Mouse (Mus musculus) left cerebral cortex, adult 11 months (tissue): ENCODE results near the gene Neurl1a.
"Not testable (repeated sequence)": the region's sequence is repeated elsewhere in the genome, so short reads cannot be mapped to it uniquely, and the experiment has no call there.

Source experiments
- DNase-seq: peaks from one replicate; pipeline ENCODE4 v3.0.0; 2022; ENCODE audit warnings: low spot score

The Neurl1a gene

DNA sequence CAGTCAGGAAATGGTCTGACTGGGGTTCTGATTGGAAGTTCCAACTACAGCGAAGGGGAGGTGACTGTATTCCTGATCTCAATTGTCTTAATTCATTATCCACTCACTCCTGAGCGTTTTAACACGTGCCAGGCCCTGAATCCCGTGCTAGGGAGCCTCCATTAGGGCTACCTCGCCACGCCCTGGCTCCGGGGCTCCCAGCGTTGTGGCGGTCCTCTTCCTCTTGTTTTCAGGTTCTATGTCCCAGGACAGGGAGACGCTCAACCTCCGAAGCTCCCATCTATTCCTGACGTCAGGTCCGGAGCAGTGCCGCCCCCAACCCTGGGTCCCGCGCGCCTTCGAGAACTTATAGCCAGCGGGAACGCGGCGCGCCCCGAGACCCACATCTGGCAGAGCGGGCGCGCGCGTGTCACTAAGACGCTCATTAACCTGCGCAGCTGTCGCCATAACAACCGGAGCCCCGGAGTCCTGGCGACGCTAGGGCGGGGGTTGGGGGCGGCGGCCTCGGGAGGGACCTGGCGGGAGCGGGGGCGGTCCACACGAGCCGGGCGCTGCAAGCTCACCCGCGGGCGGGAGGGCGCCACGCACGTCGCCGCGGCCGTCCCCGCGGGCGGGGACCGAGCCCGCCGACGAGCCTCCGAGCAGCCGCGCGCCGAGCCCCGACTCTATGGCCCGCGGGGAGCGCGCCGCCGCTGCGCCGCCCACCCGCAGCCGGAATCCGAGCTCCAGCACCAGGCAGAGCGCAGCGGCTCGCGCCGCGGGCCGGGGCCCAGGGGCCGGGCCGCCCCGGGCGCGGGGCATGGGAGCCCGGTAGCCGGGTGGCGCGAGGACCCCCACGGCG, at the start of gene Neurl1a:
Gene Neurl1a (plus strand): TSS at position 390 of the 841 bp plus-strand sequence.
- peak; percentile 53 for DNase-seq

DNA sequence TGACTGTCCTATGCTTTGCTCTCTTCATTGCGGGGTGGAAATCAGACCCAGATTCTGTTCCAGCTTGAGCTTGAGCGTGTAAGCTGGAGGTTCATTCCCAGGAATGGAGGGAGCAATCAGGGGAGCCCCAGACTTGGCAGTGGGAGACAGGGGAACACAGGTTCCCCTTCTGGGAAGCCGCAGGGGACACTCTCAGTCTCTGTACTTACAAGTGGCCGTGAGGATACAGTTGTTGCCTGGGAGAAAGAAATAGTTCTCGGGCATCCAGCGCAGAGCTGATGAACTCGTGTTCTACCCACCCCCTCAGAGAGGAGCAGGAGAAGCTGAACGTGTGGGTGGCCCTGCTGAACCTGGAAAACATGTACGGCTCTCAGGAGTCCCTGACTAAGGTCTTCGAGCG, 49.8 kb upstream of the Neurl1a start:
- no peak for DNase-seq

DNA sequence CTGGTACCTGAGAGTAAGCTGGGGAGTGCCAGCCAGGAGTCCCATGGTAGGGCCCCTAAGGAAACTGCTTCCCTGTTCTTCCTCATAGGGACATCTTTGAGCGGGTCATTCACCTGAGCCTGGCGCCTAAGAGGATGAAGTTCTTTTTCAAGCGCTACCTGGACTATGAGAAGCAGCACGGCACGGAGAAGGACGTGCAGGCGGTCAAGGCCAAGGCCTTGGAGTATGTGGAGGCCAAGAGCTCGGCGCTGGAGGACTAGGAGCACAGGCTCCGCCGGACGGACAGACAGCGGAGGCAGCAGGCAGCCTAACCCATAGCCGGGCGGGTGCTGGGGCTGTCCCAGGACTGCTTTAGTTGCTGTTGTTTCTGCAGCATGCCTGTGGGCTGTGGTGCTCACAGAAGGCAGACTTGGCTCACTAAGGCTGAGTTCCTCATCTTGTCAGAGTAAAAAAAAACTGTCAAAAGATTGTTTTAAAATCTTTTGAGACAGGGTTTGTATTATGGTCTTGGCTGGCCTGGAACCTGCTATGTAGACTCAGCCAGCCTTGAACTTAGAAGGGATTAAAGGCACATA, 48.0 kb upstream of the Neurl1a start:
- DNase-seq = no peak

DNA sequence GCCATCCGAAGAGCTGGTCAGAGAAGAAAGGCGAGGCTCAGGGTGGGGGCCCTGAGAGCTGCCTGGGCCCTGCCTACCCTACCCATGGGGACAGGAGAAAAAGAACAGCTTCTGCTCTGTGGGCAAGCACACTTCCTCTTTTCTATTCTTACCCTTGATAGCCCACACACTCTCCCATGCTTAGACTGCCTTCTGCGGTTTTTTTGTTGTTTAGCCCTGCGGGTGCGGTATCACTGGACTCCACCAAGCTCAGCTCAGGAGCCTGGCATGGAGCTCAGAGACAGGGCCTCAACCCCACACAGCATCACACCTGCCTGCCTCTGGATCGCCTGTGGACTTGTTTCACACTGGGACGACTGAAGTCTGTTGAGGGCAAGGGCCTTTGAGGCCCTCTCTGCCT, 45.5 kb upstream of the Neurl1a start:
- no peak for DNase-seq

DNA sequence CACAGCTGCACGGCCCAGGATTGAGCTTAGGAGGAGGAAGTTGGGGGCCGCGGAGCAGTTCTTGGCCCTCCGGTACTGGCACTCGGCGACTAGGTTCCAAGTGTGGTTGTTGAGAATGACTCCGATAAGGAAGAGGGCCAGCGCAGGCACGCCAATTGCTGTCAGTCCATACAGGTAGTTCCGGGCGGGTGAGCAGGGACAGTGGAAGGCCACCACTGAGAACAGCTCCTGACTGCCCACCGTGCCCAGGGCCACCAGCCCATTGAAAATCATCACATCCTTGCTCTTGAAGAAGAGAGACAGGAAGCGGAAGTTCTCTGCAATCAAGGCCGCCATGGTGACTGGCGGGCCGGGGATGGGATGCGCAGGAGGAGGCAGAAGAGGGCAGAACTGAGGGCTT, 43.1 kb upstream of the Neurl1a start:
- no peak for DNase-seq

DNA sequence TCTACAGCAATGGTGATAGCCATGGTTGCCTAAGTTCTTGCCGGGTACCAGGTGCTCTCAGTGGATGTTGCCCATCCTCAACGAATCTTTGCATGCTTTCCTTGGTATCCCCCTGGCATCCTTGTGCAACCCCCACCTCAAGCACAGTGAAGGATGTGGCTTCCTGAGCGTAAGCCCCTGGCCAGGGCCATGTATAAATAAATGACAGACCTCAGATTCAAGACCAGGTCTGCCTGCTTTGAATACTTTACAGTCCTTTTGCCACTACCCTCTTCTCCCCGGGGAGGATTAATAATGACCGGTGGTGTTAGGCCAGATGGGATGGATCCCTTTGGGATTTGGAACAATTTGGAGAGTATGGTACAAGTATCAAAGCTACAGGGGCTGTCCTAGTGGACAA, 42.5 kb upstream of the Neurl1a start:
- no peak for DNase-seq

DNA sequence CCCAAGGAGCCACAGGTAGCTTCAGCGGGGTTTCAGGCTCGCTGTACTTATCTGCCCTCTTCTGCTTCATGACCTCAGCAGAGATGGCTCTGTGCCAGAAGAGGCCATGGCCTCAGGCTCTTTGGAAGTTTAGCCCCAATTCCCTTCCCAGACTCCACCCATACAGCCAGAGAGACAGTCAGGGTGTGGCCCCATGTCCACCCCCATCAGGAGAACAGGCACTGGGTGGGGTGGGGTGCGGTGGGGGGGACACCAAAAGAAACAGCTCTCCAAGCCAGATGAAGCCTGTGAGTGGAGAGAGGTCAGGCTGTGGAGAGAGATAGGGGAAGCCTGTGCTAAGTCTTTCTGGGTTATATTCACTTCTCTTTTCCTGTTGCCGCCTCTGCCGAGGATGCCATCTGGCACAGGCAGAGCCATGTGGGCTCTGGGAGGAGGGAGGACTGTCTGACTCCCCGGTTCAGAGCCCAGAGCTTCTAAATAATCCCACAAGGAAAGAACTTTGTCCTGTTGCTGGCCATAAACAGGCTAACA, 41.5 kb upstream of the Neurl1a start:
- no peak for DNase-seq

DNA sequence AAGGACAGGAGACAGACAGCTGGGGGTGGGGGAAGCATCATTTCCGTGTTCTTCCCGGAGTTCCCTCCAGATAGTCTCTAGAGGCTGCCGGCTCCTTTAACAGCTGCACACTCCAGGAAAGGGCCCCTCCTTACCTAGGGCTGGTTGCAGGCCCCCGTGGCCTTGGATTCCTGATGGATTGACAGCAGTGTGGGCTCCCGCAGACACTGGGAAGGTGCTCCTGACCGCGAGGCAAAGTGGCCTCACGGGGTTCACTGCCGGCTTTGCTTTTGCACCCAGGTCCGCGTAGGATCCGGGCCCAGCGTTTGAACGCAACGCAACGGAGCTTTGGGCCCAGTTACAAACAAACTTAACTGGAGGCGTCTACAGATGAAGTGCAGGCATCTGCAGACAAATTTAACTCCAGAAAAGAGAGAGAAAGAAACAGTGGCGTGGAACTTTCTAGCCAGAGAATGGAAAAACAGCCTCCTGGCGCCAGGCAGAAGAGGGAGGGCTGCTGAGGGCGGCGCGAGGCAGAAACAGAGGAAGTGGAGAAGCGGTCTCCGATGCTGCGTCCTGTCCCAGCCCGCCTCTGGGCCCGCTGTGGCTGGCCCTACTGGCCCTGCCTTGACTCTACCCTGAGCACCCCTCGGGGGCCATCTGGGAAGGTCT, 40.7 kb upstream of the Neurl1a start, which contains the start of gene Calhm2:
Gene Calhm2 (minus strand): TSS at position 524 of the 651 bp plus-strand sequence.
- no peak for DNase-seq

DNA sequence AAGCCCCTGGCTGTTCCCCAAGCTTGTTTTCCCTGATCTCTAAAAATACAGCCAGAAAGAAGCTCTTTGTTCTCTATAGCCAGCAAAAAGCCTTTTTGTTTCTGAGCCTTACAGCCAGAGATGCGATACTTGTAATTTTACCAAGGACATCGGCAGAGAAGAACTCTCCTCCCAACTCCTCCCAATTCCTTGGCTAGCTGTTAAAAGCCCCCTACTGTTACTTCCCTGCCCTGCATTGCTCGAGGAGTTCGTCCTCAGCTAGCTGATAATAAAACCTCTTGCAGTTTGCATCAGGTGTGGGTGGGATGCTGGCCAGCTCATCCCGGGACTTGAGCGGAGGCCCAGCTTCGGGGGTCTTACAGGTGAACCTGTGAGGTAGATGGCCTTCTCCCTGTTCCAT, 39.0 kb upstream of the Neurl1a start:
- DNase-seq = not testable (repeated sequence)

DNA sequence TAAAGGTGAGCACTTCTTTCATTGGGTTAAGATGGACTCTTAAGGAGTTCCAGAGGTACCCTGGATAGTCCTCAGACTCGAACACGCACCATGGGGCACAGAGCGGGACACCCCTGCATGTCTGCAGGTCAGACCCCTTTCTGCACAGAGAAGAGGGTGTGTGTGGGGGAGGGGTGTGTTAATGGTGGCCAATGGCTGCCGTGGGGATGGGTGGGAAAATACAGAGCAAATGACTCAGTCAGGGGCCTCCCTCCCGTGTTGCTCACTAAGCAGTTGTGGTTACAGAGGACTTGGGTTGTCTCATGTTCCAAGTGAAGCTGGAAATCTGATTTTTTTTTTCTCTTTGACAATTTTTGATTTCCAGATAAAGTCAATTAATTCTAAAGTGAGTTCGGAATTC, 36.2 kb upstream of the Neurl1a start:
- no peak for DNase-seq

DNA sequence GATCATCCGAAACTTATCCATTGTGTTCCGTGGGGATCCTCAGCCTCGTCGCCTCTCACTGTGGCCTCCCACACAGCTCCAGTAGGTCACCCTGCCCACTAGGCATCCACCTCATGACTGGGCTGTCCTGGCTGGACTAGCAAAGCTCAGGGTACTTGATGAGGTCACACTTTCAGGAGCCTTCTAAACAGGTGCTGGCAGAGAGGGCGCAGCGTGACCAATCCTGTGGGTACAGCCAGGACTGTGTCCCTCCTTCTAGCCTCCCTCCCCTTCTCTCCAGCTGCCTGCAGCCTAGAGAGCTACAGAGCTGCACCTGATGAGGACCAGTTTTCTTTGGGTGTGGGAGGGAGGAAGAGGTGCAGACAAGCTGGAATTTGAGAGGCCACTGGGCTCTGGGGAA, 34.5 kb upstream of the Neurl1a start, which contains the start of gene Calhm1:
Gene Calhm1 (minus strand): TSS at position 101 of the 400 bp plus-strand sequence.
- DNase-seq = no peak

DNA sequence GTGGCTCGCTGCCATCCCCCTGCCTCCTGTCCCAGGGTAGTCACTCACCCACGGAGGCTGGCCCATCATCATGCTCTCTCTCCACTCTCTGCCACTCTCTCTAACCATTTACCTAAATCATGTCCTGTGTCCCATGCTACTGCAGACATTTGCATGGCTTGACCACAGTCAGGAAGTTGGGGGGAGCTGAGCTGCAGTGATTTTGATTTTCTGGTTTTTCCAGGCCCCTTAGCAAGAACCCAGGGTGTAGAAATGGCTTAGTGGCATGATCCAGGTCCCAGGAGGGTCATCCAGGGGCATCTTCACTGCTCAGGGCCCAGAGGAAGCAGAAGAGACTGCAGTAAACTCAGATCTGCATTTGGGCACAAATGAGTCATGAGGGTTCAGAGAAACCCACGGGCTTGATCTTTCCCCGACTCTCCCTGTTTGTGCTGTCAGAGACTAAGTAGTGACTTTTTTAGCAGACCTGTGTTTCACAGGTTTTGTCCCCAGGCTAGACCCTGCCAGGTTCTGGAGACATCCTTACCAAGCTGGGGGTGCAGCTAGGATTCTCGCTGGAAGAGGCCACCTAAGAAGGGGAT, 30.3 kb upstream of the Neurl1a start:
- no peak for DNase-seq

DNA sequence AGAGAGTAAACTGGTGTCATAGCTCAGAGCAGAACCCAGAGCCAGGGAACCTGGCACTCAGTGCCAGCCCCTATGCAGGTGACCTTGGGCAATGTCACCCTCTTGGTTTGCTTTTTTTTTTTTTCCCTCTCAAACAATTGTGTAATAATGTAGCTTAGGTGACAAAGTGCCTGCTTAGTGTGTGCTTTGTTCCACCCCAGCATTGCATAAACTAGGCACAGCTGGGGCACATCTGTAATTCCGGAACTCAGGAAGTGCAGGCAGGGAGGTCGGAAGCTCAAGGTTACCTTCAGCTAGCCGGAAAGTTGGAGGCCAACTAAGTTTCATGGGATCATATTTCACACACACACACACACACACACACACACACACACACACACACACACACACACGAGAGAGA, 28.8 kb upstream of the Neurl1a start:
- no peak for DNase-seq

DNA sequence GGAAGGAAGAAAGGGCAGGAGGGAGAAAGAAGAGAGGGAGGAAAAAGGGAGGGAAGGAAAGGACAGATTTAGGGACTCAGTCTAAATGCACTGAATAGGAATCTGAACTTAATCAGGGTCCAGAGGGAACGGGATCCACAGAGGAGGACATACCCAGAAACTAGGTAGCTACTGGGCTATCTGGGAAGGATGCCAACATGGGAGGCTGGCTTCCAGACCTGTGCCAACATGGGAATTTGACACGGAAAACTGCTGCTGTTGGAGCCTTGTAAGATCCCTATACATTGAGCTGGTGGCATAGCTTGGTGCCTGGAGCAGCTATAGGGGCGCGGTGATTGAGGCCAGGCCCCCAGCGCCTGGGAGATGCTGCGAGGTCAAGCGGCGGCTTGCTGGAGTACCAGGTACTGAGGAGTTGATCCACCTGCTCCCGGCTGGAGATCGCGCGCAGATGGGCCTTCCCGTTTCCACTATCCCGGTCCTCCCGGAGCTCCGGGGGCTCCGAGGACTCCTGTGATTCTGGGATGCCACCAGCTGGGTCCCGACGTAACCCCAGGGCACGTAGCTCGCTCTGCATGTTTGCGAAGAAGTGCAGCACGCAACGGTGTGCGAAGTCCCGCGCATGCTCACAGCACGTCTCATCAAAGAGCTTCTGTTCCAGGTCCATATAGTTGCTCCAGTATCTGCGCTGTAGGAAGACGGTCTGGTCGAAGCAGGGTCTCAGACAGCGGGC, 27.1 kb upstream of the Neurl1a start:
- DNase-seq = no peak

DNA sequence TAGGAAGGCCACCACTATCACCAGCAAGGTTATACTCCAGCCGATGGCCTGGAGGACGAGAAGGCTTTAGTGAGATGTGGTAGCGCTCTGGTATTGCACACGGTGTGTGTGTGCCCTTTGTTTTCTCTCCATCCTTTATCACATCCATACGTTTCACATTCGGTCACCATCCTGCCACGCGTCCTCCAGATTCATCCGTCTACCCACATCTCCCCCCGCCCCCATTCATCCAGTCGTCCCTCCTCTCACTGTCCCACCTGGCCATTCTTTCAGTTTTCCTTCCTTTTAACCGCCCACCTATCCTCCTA, 26.6 kb upstream of the Neurl1a start:
- no peak for DNase-seq

DNA sequence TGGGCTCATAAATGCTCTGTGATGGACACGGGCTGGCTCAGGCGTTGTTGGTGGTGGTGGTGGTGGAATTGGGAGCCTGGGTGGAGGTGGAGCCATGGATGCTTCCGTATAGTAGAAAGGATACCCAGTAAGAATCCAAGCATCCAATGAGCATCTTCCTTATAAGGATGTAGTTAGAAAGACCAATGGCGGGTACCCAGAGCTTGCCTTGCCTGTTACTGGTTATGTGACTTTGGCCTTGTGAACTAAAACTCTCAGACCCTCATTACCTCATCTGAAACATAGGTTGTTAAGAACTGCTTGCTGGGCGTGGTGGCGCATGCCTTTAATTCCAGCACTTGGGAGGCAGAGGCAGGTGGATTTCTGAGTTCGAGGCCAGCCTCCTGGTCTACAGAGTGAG, 24.9 kb upstream of the Neurl1a start:
- no peak for DNase-seq

DNA sequence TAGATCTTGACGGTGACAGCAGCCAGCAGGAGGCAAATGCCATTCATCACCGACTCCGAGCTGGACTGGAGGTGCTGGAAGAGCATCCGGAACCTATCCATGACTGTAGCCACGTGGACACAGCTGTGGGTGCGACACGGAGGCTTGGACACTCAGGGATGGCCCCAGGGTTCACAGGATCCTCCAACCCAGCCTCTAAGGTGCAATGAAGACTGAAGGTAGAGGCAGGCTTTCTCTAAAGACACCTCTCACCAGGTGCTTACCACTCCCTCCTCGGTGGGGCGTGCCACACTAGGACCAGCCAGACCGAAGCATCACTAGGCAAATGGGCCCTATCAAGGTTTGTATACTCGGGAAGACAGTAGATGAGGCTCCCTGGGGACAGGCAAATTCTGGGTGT, 21.0 kb upstream of the Neurl1a start, which contains the start of gene Calhm3:
Gene Calhm3 (minus strand): TSS at position 101 of the 400 bp plus-strand sequence.
- DNase-seq = no peak

DNA sequence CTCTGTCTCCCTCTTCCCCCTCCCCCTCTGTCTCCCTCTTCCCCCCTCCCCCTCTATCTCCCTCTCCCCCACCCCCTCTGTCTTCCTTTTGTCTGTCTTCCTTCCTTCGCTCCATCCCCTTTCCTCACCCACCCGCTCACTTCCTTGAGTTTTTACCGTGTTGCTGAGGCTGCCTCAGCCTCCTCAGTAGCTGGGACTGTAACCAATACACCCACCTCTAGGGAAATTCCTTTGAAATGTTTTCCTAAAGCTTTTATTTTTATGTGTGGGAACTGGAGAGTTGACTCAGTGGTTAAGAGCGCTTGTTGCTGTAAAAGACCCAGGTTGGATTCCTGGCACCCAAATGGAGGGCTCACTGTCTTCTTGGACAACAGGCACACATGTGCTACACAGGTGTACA, 17.0 kb upstream of the Neurl1a start:
- DNase-seq = no peak

DNA sequence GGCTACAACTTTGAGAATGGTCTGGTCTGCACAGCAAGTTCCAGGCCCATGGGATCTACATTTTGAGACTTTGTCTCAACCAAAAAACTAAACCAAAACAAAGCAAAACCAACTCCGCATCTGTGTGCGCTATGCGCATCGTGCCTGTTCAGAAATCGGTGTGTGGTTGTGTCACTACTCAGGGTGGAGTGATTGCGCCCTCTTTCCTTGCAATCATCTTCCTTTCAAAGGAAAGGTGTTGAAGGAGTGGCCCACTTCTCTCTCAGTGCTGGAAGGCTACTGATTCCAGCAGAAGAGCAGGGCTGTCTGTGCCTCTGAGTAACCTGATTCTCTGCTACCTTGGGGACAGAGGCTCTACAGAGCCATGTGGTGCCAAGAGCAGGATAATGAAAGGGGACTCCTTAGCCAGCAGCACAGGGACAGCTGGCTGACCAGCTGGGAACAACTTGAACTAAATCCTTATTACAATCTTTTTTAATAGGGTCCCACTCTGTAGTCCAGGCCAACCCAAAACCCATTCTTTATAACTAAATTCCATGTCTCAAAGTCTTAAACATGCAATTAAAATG, 15.4 kb upstream of the Neurl1a start:
- DNase-seq = no peak

DNA sequence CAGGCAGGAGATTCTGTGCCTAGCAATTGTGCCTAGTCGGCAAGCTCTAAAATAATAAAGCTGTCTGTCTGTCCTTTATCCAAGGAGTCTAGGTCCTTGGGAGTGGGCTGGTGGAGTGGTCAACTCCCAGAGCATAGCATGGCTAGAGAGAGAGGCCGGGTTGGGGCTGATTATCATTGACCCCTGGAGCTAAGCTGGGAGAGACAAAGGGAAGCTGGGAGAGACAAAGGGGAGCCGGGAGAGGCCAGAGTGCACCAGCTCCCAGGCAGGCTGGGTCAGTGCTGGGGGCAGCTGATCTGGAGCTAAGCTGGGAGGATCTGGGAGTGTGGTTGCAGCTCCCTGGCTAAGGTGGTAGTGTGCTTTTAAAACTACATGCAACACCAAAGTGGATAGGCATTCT, 11.9 kb upstream of the Neurl1a start:
- DNase-seq = no peak

DNA sequence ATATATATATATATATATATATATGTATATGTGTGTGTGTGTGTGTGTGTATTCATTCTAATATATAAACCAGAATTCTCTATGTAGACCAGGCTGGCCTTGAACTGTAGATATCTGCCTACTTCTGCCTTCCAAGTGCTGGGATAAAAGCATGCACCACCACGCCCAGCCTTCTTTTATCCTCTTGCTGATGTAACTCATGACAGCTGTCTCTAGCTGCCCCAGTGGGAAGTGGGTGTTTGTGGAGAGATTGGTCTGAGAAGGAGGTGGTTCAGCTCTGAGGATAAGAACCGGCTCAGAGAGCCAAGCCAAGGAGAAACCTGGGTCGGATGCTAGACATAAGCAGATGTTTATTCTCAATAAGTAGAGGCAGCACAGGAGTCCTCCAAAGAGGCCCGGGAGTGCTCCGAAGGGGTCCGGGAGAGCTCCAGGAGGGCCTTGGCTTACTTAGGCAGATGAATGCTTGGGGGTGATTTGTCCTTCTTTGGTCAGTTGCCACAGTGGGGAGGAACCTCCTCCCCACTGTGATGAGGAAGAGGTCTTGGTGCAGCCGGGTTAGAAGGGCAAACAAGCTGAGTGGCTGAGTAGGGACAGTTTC, 10.9 kb upstream of the Neurl1a start:
- DNase-seq = no peak
